Mouse (Mus musculus) forebrain, embryonic 15.5 days (tissue): ENCODE data around the gene Sptssa. TPM values are rescaled to one million over a fixed set of nuclear protein-coding genes. Genes with fewer than 3 reads are reported as not detected.
A peak's percentile ranks its signal among the peaks of the same experiment; 100 is the strongest.

Experiments used
- ATAC-seq: fragments of 200-750 bp; cut with Nextera tagmentation; replicated peaks from 2 replicates; pipeline ENCODE4 v1.8.0; 2017; ENCODE audit warnings: mild to moderate bottlenecking, moderate TSS enrichment, moderate library complexity
- H3K27ac ChIP-seq: fragments of 300-500 bp; sonication (generic); replicated peaks from 2 replicates; pipeline ENCODE4 v1.5.1; 2015; ENCODE audit warnings: mild to moderate bottlenecking, inconsistent platforms
- H3K27me3 ChIP-seq: fragments of 300-500 bp; sonication (generic); 2 replicates; pipeline ENCODE4 v1.6.1; 2015; ENCODE audit warnings: inconsistent platforms
- H3K36me3 ChIP-seq: fragments of 300-500 bp; sonication (generic); 2 replicates; pipeline ENCODE4 v1.6.1; 2015; ENCODE audit warnings: mild to moderate bottlenecking, inconsistent platforms
- H3K4me1 ChIP-seq: fragments of 300-500 bp; sonication (generic); 2 replicates; pipeline ENCODE4 v1.6.1; 2015; ENCODE audit warnings: inconsistent platforms
- H3K4me2 ChIP-seq: fragments of 300-500 bp; sonication (generic); replicated peaks from 2 replicates; pipeline ENCODE4 v1.6.1; 2015; ENCODE audit warnings: mild to moderate bottlenecking, inconsistent platforms
- H3K4me3 ChIP-seq: fragments of 300-500 bp; sonication (generic); 2 replicates; pipeline ENCODE4 v1.5.1; 2015; ENCODE audit warnings: mild to moderate bottlenecking, inconsistent platforms
- H3K9ac ChIP-seq: fragments of 300-500 bp; sonication (generic); replicated peaks from 2 replicates; pipeline ENCODE4 v1.6.1; 2015; ENCODE audit warnings: mild to moderate bottlenecking, inconsistent platforms
- H3K9me3 ChIP-seq: fragments of 300-500 bp; sonication (generic); 2 replicates; pipeline ENCODE4 v1.6.1; 2016; ENCODE audit warnings: inconsistent platforms
- WGBS: fragments of 180-500 bp; shearing (Covaris S2); methylation state at CpG from one replicate; pipeline ENCODE4 v1.1.7; 2015; ENCODE audit warnings: mixed read lengths; 5-methylcytosine and 5-hydroxymethylcytosine counted together
- polyA plus RNA-seq: library from polyadenylated mRNA; unstranded; fragments of >200 nt; fragmentation: Nextera tagmentation; extraction: Ambion mirVana; gene quantifications from 2 replicates; pipeline ENCODE4 v1.2.1, GENCODE M21; 2015

The Sptssa gene
- polyA plus RNA-seq: 156 and 171 TPM in 2 replicates

DNA sequence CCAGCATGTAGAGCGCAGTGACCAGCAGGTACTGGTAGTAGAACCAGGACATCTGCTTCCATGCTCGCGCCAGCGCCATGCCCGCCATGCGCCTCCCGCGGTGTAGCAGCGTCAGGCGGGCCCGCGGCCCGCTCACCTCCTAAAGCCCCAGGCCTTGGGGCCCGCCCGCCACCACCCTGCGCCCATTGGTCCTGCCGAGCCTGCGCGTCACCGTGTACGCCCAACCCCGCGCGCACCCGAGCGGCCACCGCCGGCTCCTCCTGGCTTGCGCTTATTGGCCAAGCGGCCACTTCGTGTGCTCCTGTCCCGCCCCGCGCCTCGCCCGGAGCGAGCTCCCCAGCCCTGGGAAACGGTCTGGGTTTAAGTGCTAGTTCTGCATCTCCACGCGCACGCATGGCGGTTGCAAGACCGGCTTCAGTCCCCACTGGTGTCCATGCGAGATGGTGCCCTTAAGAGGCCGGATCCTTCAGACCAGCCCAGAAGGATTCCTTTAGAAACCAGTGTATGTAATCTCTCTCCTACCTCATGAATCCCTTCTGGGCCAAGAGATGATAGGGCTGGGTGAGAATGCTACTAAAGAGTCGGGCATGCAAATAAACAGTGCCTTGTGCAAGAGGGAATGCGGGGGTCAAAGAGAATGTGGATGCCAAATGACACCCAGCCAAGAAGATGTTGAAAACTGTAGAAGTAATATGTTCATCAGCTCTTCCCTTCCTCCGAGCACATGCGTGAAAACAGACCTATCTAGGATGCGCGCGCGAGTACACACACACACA is at the start of gene Sptssa:
TSS of gene Sptssa (minus strand) at position 178 of the 776 bp plus-strand sequence.
- Histone ChIP-seq H3K9ac (peak within 1 kb of the TSS; percentile 82), H3K4me1 (peaks cover 26% of the 10 kb centered on the region), H3K27me3 (no peaks in the 10 kb centered on the region), H3K4me2 (peak within 1 kb of the TSS; percentile 75), H3K36me3 (no peaks in the 10 kb centered on the region), H3K9me3 (no peaks in the 10 kb centered on the region), H3K27ac (peak within 1 kb of the TSS; percentile 66), H3K4me3 (peak within 1 kb of the TSS; percentile 75)
- peak; percentile 99 for ATAC-seq
- WGBS: 7% methylated on average over 52 of the region's 53 CpGs

DNA sequence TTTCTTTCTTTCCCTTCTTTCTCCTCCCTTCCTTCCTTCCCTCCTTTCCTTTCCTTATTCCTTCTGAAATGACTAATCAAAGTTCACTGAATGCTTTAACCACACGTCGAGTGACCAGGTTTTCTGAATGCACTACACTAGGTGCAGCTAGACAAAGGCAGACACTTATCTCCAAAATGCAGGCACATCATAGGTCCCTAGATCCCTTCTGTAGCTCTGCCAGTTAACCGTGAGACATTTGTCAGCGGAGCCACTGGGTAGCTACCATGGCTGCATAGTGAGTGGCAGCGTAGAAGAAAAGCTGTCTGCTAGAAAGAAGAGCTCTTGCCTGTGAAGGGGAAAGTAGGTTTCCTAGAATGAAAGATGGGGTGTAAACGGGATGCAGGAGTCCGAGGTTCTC is 43.0 kb upstream of the Sptssa start:
- Histone ChIP-seq H3K27ac (no peak overlapping the region), H3K4me2 (no peak overlapping the region), H3K36me3 (no peaks in the 10 kb centered on the region), H3K9me3 (no peaks in the 10 kb centered on the region), H3K4me3 (no peak overlapping the region), H3K27me3 (no peaks in the 10 kb centered on the region), H3K9ac (no peak overlapping the region), H3K4me1 (peaks cover 6% of the 10 kb centered on the region)
- ATAC-seq: no peak
- WGBS: 81% methylated on average over 7 of the region's 7 CpGs

DNA sequence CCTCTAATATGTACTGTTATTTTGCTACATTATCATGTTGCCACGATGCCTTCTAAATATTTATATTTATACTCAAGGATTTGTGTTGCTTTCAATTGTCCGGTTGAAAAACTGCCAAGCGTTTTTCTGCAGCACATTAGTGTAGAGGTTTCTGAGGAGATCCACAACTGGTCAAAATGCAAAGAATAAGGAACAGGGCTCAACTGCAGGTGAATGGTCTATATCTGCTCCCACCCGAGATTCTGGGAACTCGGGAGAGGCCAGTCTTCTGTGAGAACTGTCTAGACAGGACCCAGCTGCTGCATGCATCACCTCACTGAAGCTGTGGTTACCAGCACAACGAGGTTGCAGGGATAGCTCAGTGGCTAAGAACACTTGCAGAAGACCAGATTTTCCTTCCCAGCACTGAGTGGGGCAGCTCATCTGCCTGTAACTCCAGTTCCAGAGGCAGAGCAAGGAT is 41.4 kb upstream of the Sptssa start:
- H3K36me3 ChIP-seq: no peaks in the 10 kb centered on the region
- peak overlapping the region; percentile 50 for H3K27ac ChIP-seq
- H3K4me3 ChIP-seq: no peak overlapping the region
- no peak overlapping the region for H3K9ac ChIP-seq
- no peak for ATAC-seq
- H3K27me3 ChIP-seq: no peaks in the 10 kb centered on the region
- no peaks in the 10 kb centered on the region for H3K9me3 ChIP-seq
- peaks cover 20% of the 10 kb centered on the region for H3K4me1 ChIP-seq
- 55% methylated on average over 6 of the region's 6 CpGs for WGBS
- H3K4me2 ChIP-seq: no peak overlapping the region

DNA sequence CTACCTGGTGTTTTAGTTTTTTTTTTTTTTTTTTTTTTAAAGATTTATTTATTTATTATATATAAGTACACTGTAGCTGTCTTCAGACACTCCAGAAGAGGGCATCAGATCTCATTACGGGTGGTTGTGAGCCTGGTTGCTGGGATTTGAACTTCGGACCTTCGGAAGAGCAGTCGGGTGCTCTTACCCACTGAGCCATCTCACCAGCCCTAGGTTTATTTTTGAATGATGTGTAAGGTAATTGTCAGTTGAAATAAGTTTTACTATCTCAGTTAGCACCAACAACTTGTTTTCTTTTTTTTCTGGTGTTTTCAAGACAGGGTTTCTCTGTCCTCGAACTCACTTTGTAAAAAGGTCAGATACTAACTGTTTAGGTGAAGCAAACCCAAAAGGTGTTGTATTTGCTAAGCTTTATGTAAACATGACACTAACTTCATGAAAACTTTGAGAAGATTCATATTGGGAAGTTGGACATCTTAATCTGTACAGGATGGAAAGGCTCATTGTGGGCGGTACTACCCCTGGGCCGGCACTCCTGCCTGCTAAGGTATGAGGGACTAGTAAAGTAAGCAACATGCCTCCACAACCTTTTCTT is 40.7 kb upstream of the Sptssa start:
- no peak for ATAC-seq
- H3K27me3 ChIP-seq: no peaks in the 10 kb centered on the region
- H3K9me3 ChIP-seq: no peaks in the 10 kb centered on the region
- peaks cover 2% of the 10 kb centered on the region for H3K36me3 ChIP-seq
- H3K4me2 ChIP-seq: no peak overlapping the region
- peak overlapping the region; percentile 50 for H3K27ac ChIP-seq
- peaks cover 22% of the 10 kb centered on the region for H3K4me1 ChIP-seq
- WGBS: 12% methylated on average over 7 of the region's 7 CpGs
- no peak overlapping the region for H3K4me3 ChIP-seq
- no peak overlapping the region for H3K9ac ChIP-seq

DNA sequence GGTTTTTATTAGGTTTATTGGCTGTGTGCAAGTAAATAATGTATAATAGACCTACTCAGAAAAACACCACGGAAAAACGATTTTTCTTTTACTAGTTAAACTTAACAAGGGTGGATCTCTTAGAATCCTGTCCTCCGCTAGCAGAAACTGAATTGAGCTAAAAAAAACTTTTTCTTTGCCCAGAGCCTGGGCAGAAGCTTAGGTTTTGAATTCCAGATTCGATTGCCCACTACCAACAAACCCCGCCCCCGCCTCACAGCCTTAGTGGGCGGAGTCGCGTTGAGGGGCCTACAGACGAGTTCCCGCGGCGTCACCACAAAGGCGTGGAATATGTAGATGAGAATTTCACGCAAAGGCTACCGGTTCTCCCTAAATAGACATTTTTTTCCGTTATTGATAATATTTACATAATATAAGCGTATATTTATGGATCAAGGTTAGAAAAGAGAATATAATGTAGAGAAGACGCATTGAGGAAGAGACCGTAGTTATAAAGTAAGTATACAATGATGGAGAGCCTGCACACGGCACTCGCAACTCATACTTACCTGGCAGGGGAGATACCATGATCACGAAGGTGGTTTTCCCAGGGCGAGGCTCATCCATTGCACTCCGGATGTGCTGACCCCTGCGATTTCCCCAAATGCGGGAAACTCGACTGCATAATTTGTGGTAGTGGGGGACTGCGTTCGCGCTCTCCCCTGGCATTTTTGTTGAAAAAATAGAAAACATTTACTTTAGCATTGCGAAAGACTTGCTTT is 40.0 kb upstream of the Sptssa start:
- Histone ChIP-seq H3K9ac (peak overlapping the region; percentile 88), H3K27ac (peak overlapping the region; percentile 97), H3K9me3 (no peaks in the 10 kb centered on the region), H3K27me3 (no peaks in the 10 kb centered on the region), H3K36me3 (peaks cover 7% of the 10 kb centered on the region), H3K4me2 (peak overlapping the region; percentile 83), H3K4me1 (peaks cover 22% of the 10 kb centered on the region), H3K4me3 (peak overlapping the region; percentile 82)
- ATAC-seq: peak; percentile 90
- under 1% methylated on average over 32 of the region's 32 CpGs for WGBS

DNA sequence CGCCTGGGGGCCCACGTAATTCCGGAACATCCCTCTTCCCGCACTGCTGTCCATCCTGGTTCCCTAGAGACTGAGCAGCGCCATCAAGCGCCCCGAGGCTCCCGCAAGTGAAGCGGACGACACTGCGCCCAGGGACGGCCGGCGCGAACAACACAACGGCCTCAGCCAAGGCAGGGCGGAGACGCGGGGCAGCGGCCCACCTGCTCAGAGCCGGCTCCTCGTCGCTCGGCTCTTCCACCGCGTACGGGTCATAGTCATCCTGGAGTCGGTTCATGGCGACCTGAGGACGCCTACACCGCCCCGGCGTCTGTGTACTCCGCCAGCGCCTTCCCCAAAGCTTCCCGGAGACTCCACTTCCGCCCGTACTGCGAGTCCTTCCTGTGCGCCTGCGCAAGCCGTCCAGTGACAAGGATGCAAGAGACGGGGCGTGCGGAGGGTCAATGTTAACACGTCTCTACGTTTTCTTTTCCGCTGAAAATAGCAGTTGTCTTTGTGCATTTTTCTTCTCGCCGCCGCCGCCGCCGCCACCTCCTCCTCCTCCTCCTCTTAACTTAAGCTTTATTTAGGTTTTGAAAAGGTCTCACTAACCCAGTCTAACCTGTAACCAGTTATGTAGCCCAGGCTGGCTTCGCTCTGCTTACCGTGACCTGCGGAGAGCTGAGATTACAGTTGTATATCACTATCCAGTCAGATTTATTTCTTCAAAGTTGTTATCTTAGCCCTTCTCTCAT is 39.3 kb upstream of the Sptssa start, which contains the start of gene Eapp:
TSS of gene Eapp (minus strand) at position 387 of the 731 bp plus-strand sequence.
- Histone ChIP-seq H3K36me3 (peaks cover 11% of the 10 kb centered on the region), H3K4me3 (peak within 1 kb of the TSS; percentile 82), H3K4me1 (peaks cover 22% of the 10 kb centered on the region), H3K27ac (peak within 1 kb of the TSS; percentile 97), H3K9ac (peak within 1 kb of the TSS; percentile 88), H3K27me3 (no peaks in the 10 kb centered on the region), H3K9me3 (no peaks in the 10 kb centered on the region), H3K4me2 (peak within 1 kb of the TSS; percentile 83)
- ATAC-seq: peak; percentile 95
- WGBS: under 1% methylated on average over 56 of the region's 57 CpGs

DNA sequence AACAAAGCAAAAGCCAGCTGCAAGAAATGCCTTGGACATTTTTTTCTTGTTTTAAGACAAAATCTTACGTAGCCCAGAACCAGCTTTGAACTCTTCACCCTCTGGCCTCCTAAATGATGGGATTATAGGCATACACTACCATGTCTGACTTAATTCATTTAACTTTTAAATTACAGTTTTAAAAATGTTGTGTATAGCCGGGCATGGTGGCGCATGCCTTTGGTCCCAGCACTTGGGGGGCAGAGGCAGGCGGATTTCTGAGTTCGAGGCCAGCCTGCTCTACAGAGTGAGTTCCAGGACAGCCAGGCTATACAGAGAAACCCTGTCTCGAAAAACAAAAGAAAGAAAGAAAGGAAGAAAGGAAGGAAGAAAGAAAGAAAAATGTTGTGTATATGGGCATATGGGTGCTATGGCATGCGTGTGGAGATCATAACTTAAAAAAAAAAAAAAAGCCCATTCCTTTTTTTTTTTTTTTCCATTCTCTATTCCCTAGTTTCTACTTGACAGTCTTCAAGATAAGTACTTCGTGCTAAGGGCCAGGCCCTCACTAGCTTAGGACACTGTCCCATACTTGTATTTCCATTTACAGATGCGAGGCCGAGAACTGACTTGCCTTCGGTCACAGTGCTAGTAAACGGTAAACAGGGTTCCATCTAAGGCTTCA is 38.6 kb upstream of the Sptssa start:
- Histone ChIP-seq H3K4me2 (peak overlapping the region; percentile 83), H3K4me3 (peak overlapping the region; percentile 82), H3K4me1 (peaks cover 22% of the 10 kb centered on the region), H3K9me3 (no peaks in the 10 kb centered on the region), H3K27ac (peak overlapping the region; percentile 97), H3K9ac (peak overlapping the region; percentile 88), H3K27me3 (no peaks in the 10 kb centered on the region), H3K36me3 (peaks cover 17% of the 10 kb centered on the region)
- ATAC-seq: no peak
- 39% methylated on average over 12 of the region's 12 CpGs for WGBS

DNA sequence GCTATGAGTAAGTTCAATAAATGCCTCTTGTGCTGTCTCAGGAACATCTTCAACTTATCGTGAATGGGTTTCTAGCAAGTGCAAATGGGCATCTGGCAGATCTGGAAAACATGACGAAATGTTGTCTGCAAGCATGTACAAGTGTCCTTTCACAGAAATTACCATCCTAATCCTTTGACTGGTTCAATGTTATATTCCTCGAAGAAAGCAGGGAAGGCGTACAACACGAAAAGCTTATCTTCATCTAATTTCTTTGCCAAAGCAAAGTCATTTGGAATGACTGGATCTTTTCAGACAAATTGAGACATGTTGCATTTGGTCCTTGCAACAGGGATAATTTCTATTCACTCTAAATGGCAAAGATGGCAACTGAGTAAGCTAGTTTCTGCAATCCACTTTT is 32.7 kb upstream of the Sptssa start:
- Histone ChIP-seq H3K4me3 (no peak overlapping the region), H3K27ac (no peak overlapping the region), H3K4me2 (no peak overlapping the region), H3K36me3 (peaks cover 65% of the 10 kb centered on the region), H3K4me1 (peaks cover 13% of the 10 kb centered on the region), H3K9ac (no peak overlapping the region), H3K27me3 (no peaks in the 10 kb centered on the region), H3K9me3 (no peaks in the 10 kb centered on the region)
- no peak for ATAC-seq
- WGBS: 97% methylated on average over 5 of the region's 5 CpGs

DNA sequence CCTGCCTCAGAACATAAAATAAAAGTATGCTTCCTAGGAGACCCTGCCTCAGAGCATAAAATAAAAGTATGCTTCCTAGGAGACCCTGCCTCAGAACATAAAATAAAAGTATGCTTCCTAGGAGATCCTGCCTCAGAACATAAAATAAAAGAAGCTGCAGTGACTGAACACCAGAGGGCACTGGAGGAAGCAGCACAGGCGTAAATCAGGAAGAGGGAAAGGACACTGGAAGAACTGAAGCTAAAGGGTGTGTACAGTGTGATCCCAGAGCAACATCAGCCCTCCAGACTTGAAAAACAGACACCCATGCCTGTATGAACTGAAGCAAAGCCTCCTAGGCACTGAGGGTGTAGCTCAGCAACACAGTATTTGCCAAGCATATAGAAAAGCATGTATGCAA is 26.8 kb upstream of the Sptssa start:
- Histone ChIP-seq H3K36me3 (peaks cover 36% of the 10 kb centered on the region), H3K27me3 (no peaks in the 10 kb centered on the region), H3K4me3 (no peak overlapping the region), H3K27ac (no peak overlapping the region), H3K4me2 (no peak overlapping the region), H3K4me1 (no peaks in the 10 kb centered on the region), H3K9me3 (no peaks in the 10 kb centered on the region), H3K9ac (no peak overlapping the region)
- no peak for ATAC-seq
- WGBS: 21% methylated on average over 1 of the region's 1 CpGs

DNA sequence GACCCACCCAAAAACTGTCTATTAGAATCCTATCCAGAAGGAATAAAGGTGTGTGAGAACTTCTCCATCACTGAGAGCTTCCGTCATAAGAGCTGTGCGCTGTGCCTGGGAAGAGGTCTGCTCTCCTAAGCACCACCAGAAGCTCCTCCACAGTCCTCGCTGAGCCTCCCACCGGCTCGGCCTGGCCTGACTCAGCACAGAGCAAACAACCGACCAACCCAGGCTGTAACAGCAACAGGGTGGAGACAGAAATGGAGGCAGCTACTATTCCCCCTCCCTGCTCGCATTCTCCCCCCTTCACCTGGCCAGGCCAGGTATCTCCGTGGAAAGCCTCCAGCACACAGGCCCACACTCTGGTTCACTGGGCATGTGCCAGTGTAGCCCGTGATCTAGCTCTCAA is 20.3 kb upstream of the Sptssa start:
- no peak for ATAC-seq
- H3K36me3 ChIP-seq: peaks cover 44% of the 10 kb centered on the region
- H3K9me3 ChIP-seq: no peaks in the 10 kb centered on the region
- H3K4me3 ChIP-seq: no peak overlapping the region
- no peaks in the 10 kb centered on the region for H3K27me3 ChIP-seq
- H3K4me1 ChIP-seq: no peaks in the 10 kb centered on the region
- H3K9ac ChIP-seq: no peak overlapping the region
- H3K4me2 ChIP-seq: no peak overlapping the region
- 98% methylated on average over 9 of the region's 9 CpGs for WGBS
- H3K27ac ChIP-seq: no peak overlapping the region

DNA sequence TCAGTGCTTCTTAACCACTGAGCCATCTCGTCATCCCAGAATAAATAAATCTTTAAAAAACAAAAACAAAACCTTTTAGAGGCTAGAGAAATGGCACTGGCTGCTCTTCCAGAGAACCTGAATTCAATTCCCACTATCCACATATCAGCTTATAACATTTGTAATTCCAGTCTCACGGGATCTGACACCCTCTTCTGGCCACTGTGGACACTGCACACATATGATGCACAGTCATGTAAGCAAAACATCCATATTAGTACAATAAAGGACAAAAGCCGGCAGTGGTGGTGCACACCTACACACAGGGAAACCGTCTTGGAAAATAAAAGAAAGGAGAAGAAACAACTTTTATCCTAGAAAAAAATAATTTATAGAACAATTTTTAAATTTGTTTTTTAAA is 19.0 kb upstream of the Sptssa start:
- no peak overlapping the region for H3K27ac ChIP-seq
- H3K4me2 ChIP-seq: no peak overlapping the region
- WGBS: 97% methylated on average over 4 of the region's 4 CpGs
- H3K9me3 ChIP-seq: no peaks in the 10 kb centered on the region
- ATAC-seq: no peak
- no peaks in the 10 kb centered on the region for H3K27me3 ChIP-seq
- no peaks in the 10 kb centered on the region for H3K4me1 ChIP-seq
- H3K4me3 ChIP-seq: no peak overlapping the region
- peaks cover 43% of the 10 kb centered on the region for H3K36me3 ChIP-seq
- H3K9ac ChIP-seq: no peak overlapping the region
